Mouse (Mus musculus): ENCODE results near the gene Defa22.
"Not testable (repeated sequence)": the region's sequence is repeated elsewhere in the genome, so short reads cannot be mapped to it uniquely, and the experiment has no call there.

The Defa22 gene

DNA sequence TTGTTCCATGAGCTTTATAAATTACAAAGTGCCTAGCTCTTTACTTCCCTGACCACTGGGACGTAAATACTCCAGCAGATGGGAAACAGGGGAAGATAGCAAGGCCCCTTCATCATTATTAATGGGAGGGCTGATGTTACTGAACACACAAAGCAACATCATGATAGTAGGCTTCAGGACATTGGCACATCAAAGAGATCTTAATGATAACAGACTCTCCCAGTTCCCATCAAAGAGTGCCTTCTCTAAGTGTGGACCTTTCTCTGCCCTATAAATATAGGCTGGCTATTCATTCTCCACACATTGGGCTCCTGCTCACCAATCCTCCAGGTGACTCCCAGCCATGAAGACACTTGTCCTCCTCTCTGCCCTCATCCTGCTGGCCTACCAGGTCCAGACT, at the start of gene Defa22:
Defa22 (plus strand) TSS at position 301 of the 400 bp plus-strand sequence.
- DNase-seq, result not testable (repeated sequence)

DNA sequence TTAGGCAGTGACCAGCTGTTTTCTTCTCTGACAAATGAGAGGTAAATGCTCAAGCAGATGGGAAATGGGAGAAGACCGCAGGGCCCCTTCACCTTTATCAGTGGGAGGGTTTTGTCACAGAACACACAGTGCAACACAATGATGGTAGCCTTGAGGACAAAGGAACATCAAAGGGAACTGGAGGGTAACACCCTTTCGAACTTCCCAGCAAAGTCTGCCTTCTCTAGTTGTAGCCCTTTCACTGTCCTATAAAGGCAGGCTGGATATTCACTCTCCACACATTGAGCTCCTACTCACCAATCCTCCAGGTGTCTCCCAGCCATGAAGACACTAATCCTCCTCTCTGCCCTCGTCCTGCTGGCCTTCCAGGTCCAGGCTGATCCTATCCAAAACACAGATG, 27.7 kb upstream of the Defa22 start, which contains the start of gene Defa30:
Defa30 (plus strand) TSS at position 301 of the 400 bp plus-strand sequence.
- not testable (repeated sequence) for DNase-seq

DNA sequence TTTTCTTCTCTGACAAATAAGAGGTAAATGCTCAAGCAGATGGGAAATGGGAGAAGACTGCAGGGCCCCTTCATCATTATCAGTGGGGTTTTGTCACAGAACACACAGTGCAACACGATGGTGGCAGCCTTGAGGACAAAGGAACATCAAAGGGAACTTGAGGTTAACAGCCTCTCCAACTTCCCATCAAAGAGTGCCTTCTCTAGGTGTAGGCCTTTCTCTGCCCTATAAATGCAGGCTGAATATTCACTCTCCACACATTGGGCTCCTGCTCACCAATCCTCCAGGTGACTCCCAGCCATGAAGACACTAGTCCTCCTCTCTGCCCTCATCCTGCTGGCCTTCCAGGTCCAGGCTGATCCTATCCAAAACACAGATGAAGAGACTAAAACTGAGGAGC, 29.2 kb downstream of the Defa22 start, which contains the start of gene Defa31:
Defa31 (plus strand) TSS at position 301 of the 400 bp plus-strand sequence.
- not testable (repeated sequence) for DNase-seq

DNA sequence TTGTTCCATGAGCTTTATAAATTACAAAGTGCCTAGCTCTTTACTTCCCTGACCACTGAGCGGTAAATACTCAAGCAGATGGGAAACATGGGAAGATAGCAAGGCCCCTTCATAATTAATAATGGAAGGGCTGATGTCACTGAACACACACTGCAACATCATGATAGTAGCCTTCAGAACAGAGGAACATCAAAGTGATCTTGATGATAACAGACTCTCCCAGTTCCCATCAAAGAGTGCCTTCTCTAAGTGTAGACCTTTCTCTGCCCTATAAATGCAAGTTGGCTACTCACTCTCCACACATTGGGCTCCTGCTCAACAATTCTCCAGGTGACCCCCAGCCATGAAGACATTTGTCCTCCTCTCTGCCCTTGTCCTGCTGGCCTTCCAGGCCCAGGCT, 39.2 kb downstream of the Defa22 start, which contains the start of gene Gm15293:
Gm15293 (plus strand) TSS at position 301 of the 400 bp plus-strand sequence.
- DNase-seq, result not testable (repeated sequence)
